Mouse (Mus musculus): ENCODE data around the gene Aasdh. TPM values are rescaled to one million over a fixed set of nuclear protein-coding genes. Genes with fewer than 3 reads are reported as not detected.

Aasdh gene
- polyA plus RNA-seq, 1 experiment from 2014 or later = 10.6 TPM

DNA sequence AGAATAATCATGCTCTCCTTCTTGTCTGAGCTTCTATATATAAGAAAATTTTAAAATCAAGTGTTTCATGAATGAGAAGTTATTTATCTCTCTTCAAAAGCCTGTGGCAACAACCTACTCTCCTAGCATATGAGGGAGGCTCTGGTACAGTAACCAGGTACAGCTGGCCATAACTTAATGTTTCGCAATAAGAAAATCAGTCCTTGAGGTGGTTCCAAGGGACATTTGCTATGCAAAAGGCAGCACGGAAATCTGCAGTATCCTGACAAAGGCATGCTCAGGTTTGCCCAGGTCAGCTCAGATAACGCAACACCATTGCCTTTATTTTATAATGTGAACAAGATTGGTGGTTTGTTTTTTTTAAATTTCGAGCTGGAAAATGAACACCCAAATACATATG, 36.7 kb upstream of the Aasdh start:
- peak overlapping the region; percentile 37; the same call in 1 of the 2 replicates for H3K27ac ChIP-seq
- WGBS = 74% methylated on average over 4 of the region's 4 CpGs
- H3K9me3 ChIP-seq (replicated peaks; ENCODE audit: low read length) = no peaks in the 10 kb centered on the region
- H3K4me2 ChIP-seq (ENCODE audit: low read length) = no peak overlapping the region
- DNase-seq (ENCODE audit: low spot score) (no peak), ATAC-seq (replicated peaks; ENCODE audit: low FRiP score, low read depth) (no peak)
- no peak overlapping the region for H3K4me3 ChIP-seq (replicated peaks; ENCODE audit: low read depth, low read length)
- H3K27me3 ChIP-seq (ENCODE audit: insufficient read depth, low read length) = no peaks in the 10 kb centered on the region
- H3K4me1 ChIP-seq (replicated peaks; ENCODE audit: insufficient read depth, low read length) = peaks cover 5% of the 10 kb centered on the region; the same call in 1 of the 2 replicates
- no peaks in the 10 kb centered on the region for H3K36me3 ChIP-seq (ENCODE audit: insufficient read depth, low read length)
- TF ChIP-seq CTCF (IDR thresholded peaks at IDR 0.05; ENCODE audit: low read depth) = no peak
- H3K9ac ChIP-seq (ENCODE audit: low read depth, low read length) = no peak overlapping the region

DNA sequence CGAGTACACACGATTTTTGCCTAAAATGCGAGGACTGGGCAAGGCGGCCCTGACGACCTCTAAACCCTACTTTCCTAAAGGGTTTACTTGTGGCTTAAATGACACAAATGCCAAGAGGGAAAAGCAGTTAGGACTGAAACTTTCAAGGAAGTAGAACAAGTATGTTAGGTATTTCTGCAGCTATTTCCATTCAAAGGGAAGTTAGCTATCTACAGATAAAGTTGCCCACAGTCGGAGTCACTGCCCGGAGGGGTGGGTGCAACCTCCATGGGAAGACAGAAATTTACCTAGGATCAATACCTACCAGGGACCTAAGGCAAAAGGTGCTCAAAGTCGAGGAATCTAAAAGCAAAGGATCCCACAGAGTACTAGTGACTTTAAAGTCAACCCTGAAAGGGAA, 34.4 kb upstream of the Aasdh start:
- no peak overlapping the region for H3K4me3 ChIP-seq (replicated peaks; ENCODE audit: low read depth, low read length)
- WGBS = 95% methylated on average over 8 of the region's 8 CpGs
- H3K36me3 ChIP-seq (ENCODE audit: insufficient read depth, low read length) = no peaks in the 10 kb centered on the region

DNA sequence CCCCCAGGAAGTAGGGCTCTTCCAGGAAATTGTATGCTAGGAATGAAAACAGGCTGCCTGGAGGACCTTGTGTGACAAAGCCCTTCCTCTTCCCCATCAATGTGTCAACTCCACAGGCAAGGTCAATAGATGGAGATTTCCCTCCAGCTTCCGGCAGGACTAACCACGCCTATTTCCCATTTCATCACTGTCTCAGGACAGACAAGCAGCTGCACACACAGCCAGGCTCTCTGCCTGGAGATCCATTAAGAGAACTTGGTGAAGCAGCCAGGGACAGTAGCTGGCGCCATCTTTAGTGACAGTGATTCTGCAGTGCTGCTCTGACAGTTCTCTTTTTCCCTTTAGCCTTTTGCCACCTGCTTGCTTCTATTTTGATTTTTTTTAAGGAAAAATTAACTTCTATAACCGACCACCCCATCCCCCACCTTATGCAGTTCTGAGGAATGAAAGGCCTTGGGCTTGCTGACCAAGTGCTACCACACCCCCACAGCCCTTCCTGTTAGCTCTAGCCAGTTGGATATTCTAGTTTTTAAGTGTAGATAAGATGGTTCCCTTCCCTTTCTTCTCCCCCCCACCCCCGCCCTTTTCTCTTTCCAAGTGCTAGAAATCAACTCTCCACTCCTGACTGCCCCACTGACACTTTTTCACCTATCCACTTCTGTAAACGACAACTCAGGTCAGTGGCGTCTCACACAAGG, 24.0 kb upstream of the Aasdh start:
- H3K27me3 ChIP-seq (ENCODE audit: insufficient read depth, low read length) = no peaks in the 10 kb centered on the region
- H3K9ac ChIP-seq (ENCODE audit: low read depth, low read length) = no peak overlapping the region
- WGBS = 52% methylated on average over 7 of the region's 7 CpGs
- peak overlapping the region; percentile 80 for H3K27ac ChIP-seq
- DNase-seq (ENCODE audit: low spot score) (peak; percentile 83), ATAC-seq (replicated peaks; ENCODE audit: low FRiP score, low read depth) (peak; percentile 68; the same call in 1 of the 2 replicates)
- H3K4me1 ChIP-seq (replicated peaks; ENCODE audit: insufficient read depth, low read length) = 0 out of 2 replicates have a peak, but pooled peaks cover 3% of the 10 kb centered on the region
- H3K36me3 ChIP-seq (ENCODE audit: insufficient read depth, low read length) = peaks cover 16% of the 10 kb centered on the region
- peak overlapping the region; percentile 36 for H3K4me2 ChIP-seq (ENCODE audit: low read length)
- 0 out of 2 replicates have a peak, but pooled peaks cover 4% of the 10 kb centered on the region for H3K9me3 ChIP-seq (replicated peaks; ENCODE audit: low read length)
- no peak for TF ChIP-seq CTCF (IDR thresholded peaks at IDR 0.05; ENCODE audit: low read depth)
- H3K4me3 ChIP-seq (replicated peaks; ENCODE audit: low read depth, low read length) = no peak overlapping the region

More for the DNA sequence above, 34.4 kb upstream of the Aasdh start:
- Histone ChIP-seq H3K4me1 (replicated peaks; ENCODE audit: insufficient read depth, low read length) (no peaks in the 10 kb centered on the region), H3K27me3 (ENCODE audit: insufficient read depth, low read length) (no peaks in the 10 kb centered on the region), H3K4me2 (ENCODE audit: low read length) (no peak overlapping the region), H3K27ac (no peak overlapping the region), H3K9me3 (replicated peaks; ENCODE audit: low read length) (no peaks in the 10 kb centered on the region), H3K9ac (ENCODE audit: low read depth, low read length) (no peak overlapping the region)
- no peak for ATAC-seq (replicated peaks; ENCODE audit: low FRiP score, low read depth)
- no peak for TF ChIP-seq CTCF (IDR thresholded peaks at IDR 0.05; ENCODE audit: low read depth)
- DNase-seq (ENCODE audit: low spot score) = no peak

DNA sequence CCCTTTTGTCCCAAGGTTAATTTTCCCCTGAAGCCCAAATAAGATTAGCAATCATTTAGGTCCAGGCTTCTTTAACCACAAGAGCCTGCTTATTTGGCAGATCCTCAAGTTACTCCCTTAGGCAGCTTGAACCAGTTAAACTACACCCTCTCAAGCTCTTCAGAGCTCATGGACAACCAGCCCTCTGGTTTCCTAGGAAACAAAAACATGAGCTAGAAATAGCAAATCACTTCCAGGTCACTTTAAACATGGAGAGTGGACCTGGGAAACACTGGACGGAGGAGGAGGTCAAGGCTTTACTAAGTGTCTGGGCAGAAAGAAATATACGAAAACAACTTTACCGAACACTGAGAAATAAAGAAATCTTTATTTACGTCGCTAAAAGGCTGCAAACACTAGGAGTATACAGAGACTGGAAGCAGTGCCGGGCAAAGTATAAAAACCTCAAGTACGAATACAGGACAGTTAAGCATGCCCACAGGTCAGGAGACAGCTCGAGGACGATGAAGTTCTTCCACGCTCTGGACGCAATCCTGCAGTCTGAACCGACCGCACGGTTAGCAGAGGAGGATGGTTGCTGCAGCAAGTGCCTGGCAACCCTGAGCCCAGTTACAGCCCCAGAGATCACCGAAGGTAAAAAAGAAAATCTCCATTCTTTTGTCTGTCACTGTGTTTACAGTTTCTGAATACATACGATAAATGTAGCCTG, 23.0 kb upstream of the Aasdh start:
- TF ChIP-seq CTCF (IDR thresholded peaks at IDR 0.05; ENCODE audit: low read depth) = no peak
- peak overlapping the region; percentile 80 for H3K27ac ChIP-seq
- ATAC-seq (replicated peaks; ENCODE audit: low FRiP score, low read depth) (peak; percentile 53), DNase-seq (ENCODE audit: low spot score) (peak; percentile 94)
- no peak overlapping the region for H3K9ac ChIP-seq (ENCODE audit: low read depth, low read length)
- H3K9me3 ChIP-seq (replicated peaks; ENCODE audit: low read length) = 0 out of 2 replicates have a peak, but pooled peaks cover 4% of the 10 kb centered on the region
- 0 out of 2 replicates have a peak, but pooled peaks cover 3% of the 10 kb centered on the region for H3K4me1 ChIP-seq (replicated peaks; ENCODE audit: insufficient read depth, low read length)
- H3K36me3 ChIP-seq (ENCODE audit: insufficient read depth, low read length) = peaks cover 16% of the 10 kb centered on the region
- 57% methylated on average over 16 of the region's 16 CpGs for WGBS
- H3K4me3 ChIP-seq (replicated peaks; ENCODE audit: low read depth, low read length) = peak overlapping the region; percentile 10; the same call in 1 of the 2 replicates
- H3K4me2 ChIP-seq (ENCODE audit: low read length) = peak overlapping the region; percentile 36
- no peaks in the 10 kb centered on the region for H3K27me3 ChIP-seq (ENCODE audit: insufficient read depth, low read length)

DNA sequence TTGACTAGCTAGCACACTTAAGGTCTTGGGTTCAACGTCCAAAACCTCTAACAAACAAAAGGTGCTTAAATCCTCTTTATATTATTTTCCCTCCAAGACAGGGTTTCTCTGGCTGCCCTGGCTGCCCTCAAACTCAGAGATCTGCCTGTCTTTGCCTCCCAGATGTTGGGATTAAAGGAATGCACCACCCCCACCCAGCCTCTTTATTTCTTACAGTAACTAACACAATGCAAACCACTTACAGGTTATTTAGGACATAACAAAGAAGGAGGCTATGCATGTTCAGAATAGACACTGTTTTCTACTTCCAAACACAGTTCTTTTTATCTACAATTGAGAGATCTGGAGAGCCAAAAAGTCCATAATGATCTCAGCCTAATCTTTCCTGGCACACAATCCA, 19.0 kb upstream of the Aasdh start:
- WGBS = 34% methylated on average over 1 of the region's 1 CpGs
- DNase-seq (ENCODE audit: low spot score) = no peak
- H3K4me2 ChIP-seq (ENCODE audit: low read length) = no peak overlapping the region
- no peak for TF ChIP-seq CTCF (IDR thresholded peaks at IDR 0.05; ENCODE audit: low read depth)
- 0 out of 2 replicates have a peak, but pooled peaks cover 2% of the 10 kb centered on the region for H3K4me1 ChIP-seq (replicated peaks; ENCODE audit: insufficient read depth, low read length)
- H3K27ac ChIP-seq = no peak overlapping the region
- H3K9me3 ChIP-seq (replicated peaks; ENCODE audit: low read length) = 0 out of 2 replicates have a peak, but pooled peaks cover 4% of the 10 kb centered on the region
- no peak overlapping the region for H3K9ac ChIP-seq (ENCODE audit: low read depth, low read length)
- peaks cover 31% of the 10 kb centered on the region for H3K36me3 ChIP-seq (ENCODE audit: insufficient read depth, low read length)
- H3K27me3 ChIP-seq (ENCODE audit: insufficient read depth, low read length) = no peaks in the 10 kb centered on the region
- ATAC-seq (replicated peaks; ENCODE audit: low FRiP score, low read depth) = no peak
- no peak overlapping the region for H3K4me3 ChIP-seq (replicated peaks; ENCODE audit: low read depth, low read length)

DNA sequence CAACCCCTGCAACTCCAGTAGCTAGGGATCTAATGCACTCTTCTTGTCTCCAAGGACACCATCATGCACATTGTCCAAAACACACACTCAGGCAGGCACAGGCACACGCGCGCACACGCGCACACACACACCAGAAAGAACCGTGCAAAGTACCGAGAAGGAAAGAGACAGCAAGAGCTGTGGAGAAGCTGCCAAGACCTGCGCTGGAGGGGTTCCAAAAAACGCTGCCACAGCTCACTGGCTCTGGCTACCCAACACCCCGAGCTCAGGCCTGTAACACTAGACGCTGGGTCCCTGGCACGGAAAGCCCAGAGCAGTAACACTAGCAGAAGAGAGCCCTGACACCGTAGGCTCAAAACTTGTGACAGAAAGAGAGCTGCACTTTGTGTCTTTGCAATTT, 18.1 kb upstream of the Aasdh start:
- H3K27me3 ChIP-seq (ENCODE audit: insufficient read depth, low read length) = no peaks in the 10 kb centered on the region
- no peak overlapping the region for H3K4me2 ChIP-seq (ENCODE audit: low read length)
- H3K27ac ChIP-seq = peak overlapping the region; percentile 40; the same call in 1 of the 2 replicates
- peak; percentile 70 for ATAC-seq (replicated peaks; ENCODE audit: low FRiP score, low read depth)
- no peak overlapping the region for H3K4me3 ChIP-seq (replicated peaks; ENCODE audit: low read depth, low read length)
- 59% methylated on average over 13 of the region's 13 CpGs for WGBS
- H3K9me3 ChIP-seq (replicated peaks; ENCODE audit: low read length) = 0 out of 2 replicates have a peak, but pooled peaks cover 4% of the 10 kb centered on the region
- H3K36me3 ChIP-seq (ENCODE audit: insufficient read depth, low read length) = peaks cover 37% of the 10 kb centered on the region
- H3K4me1 ChIP-seq (replicated peaks; ENCODE audit: insufficient read depth, low read length) = no peaks in the 10 kb centered on the region
- DNase-seq (ENCODE audit: low spot score) = peak; percentile 81
- no peak for TF ChIP-seq CTCF (IDR thresholded peaks at IDR 0.05; ENCODE audit: low read depth)
- no peak overlapping the region for H3K9ac ChIP-seq (ENCODE audit: low read depth, low read length)

All from kidney, postnatal 0 days (tissue).